Comparison of ENCODE assay signal across 27 mouse cellular contexts in genomic region chr4:150245876-150246275, GRCm38 (mm10). TPM values are rescaled to one million over a fixed set of nuclear protein-coding genes. Genes with fewer than 3 reads are reported as not detected.
DNase-seq lines count a peak whose midpoint lies in the region; TF ChIP-seq lines count a peak whose summit lies in the region.
"Had no signal": no experiment of that assay in that cellular context is flagged by ENCODE, and none has a peak within 500 bp of the region (broad histone marks: within the 10 kb centered on the region; RNA-seq: fewer than 3 reads in every experiment).

No protein-coding gene starts in this region.

- H3K4me3 ChIP-seq in heart, embryonic 10.5 days = no peak overlapping the region
- H3K4me3 ChIP-seq in myocyte = no peak overlapping the region
- H3K4me3 ChIP-seq: embryonic facial prominence, embryonic 15.5 days; layer of hippocampus, adult 2 months; neural tube, embryonic 12.5 days had no signal

- H3K36me3 ChIP-seq in heart, embryonic 10.5 days = peaks cover 98% of the 10 kb centered on the region
- H3K36me3 ChIP-seq in myocyte (ENCODE audit: control insufficient read depth, insufficient read depth) = peaks cover 87% of the 10 kb centered on the region

- peaks cover 35% of the 10 kb centered on the region for H3K79me2 ChIP-seq in myocyte (ENCODE audit: control insufficient read depth, insufficient read depth)

- intact Hi-C loops in gastrocnemius, postnatal 36 days (cut with DNase I) = loop anchor here (5.0 kb wide), 1 partner anchor 34 kb away; no protein-coding TSS in a partner anchor

- WGBS in heart, embryonic 10.5 days = 42% methylated on average over 2 of the region's 2 CpGs

- no peak for TF ChIP-seq POLR2A in myocyte (IDR thresholded peaks at IDR 0.05; ENCODE audit: insufficient read length, low read depth)

- H3K4me1 ChIP-seq in heart, embryonic 10.5 days = peaks cover 29% of the 10 kb centered on the region

- H3K9me3 ChIP-seq in heart, embryonic 10.5 days = no peaks in the 10 kb centered on the region
- H3K9me3 ChIP-seq: embryonic facial prominence, embryonic 15.5 days; neural tube, embryonic 12.5 days had no signal

- no peaks in the 10 kb centered on the region for H3K27me3 ChIP-seq in heart, embryonic 10.5 days (ENCODE audit: insufficient read depth, poor library complexity, severe bottlenecking)
- H3K27me3 ChIP-seq in myocyte (ENCODE audit: control insufficient read depth, insufficient read depth, insufficient read length) = no peaks in the 10 kb centered on the region
- H3K27me3 ChIP-seq: embryonic facial prominence, embryonic 15.5 days; neural tube, embryonic 12.5 days; Patski had no signal

- H3ac ChIP-seq in myocyte (ENCODE audit: control insufficient read depth, insufficient read length) = no peak overlapping the region

- H3K27ac ChIP-seq in heart, embryonic 10.5 days = no peak overlapping the region
- H3K27ac ChIP-seq: embryonic facial prominence, embryonic 15.5 days; layer of hippocampus, adult 2 months; liver, embryonic 14.5 days; neural tube, embryonic 12.5 days had no signal

- H3K4me2 ChIP-seq in myocyte (ENCODE audit: low read depth) = peak overlapping the region; percentile 39
- H3K4me2 ChIP-seq: embryonic facial prominence, embryonic 15.5 days; midbrain, embryonic 11.5 days; neural tube, embryonic 12.5 days had no signal

- peak; percentile 61 to 64 for DNase-seq in heart, adult 18-20 months
- DNase-seq in heart, embryonic 10.5 days (ENCODE audit: low spot score) = no peak
- DNase-seq in Muller cell, postnatal 12 days (ENCODE audit: inconsistent ontology term) = peak; percentile 52
- DNase-seq in gastrocnemius, postnatal 36 days = peak; percentile 46 to 53
- no peak for DNase-seq in urinary bladder, postnatal 25 days (ENCODE audit: low spot score)
- no peak for DNase-seq in thymus, postnatal 10 days (ENCODE audit: low spot score in 2 of 2)
- DNase-seq: adrenal gland, postnatal 14 days; cerebellum, postnatal 14 days; kidney, adult 8-10 months; kidney, postnatal 14 days; thymus, postnatal 4 days had no signal

TF ChIP-seq in myocyte, 11 proteins besides CTCF, POLR2A, EP300 and RAD21:
- peak; percentile 92 for TF ChIP-seq TCF12 (IDR thresholded peaks at IDR 0.05; ENCODE audit: insufficient read depth, poor library complexity, severe bottlenecking)
- TF ChIP-seq TCF3 (IDR thresholded peaks at IDR 0.05; ENCODE audit: insufficient read length, low read depth) = peak; percentile 70
- peak; percentile 84 to 95 (median 87) for TF ChIP-seq MYOD1 (IDR thresholded peaks at IDR 0.05; ENCODE audit: control insufficient read depth in 1 of 3, insufficient read length in 2 of 3, low read depth in 2 of 3)
- TF ChIP-seq E2F4 (IDR thresholded peaks at IDR 0.05; ENCODE audit: insufficient read depth) = no peak
- no peak for TF ChIP-seq USF1 (IDR thresholded peaks at IDR 0.05; ENCODE audit: low read depth)
- peak; percentile 85 to 99 (median 97) for TF ChIP-seq MYOG (IDR thresholded peaks at IDR 0.05; ENCODE audit: control insufficient read depth in 1 of 3, insufficient read depth in 1 of 3, insufficient read length in 2 of 3, low read depth in 2 of 3)
- no peak for TF ChIP-seq CEBPB (IDR thresholded peaks at IDR 0.05; ENCODE audit: insufficient read depth, poor library complexity, severe bottlenecking)
- peak; percentile 73 for TF ChIP-seq POLR2AphosphoS2 (IDR thresholded peaks at IDR 0.05; ENCODE audit: insufficient read length, low read depth)

RNA-seq across cellular contexts. Expression of gene Eno1, which starts 9.4 kb away (rescaled TPM):
- total RNA-seq in heart, adult 18-20 months (2021) = 100 to 1,000 TPM; 118 to 148 TPM
- 3,222 and 3,587 TPM in 2 replicates for polyA plus RNA-seq in heart, embryonic 10.5 days (2016; fragmentation: Nextera tagmentation; extraction: Ambion mirVana)
- 100 to 1,000 TPM; 104 to 128 TPM for total RNA-seq in gastrocnemius, postnatal 36 days (2021)
- polyA plus RNA-seq in myocyte (2012; fragmentation: generic; extraction: Trizol) = 1,358 TPM

RNA-seq across cellular contexts. Expression of gene Rere, which starts 35.6 kb away (rescaled TPM):
- 10 to 100 TPM; 39.6 to 46.7 TPM for total RNA-seq in heart, adult 18-20 months (2021)
- polyA plus RNA-seq in heart, embryonic 10.5 days (2016; fragmentation: Nextera tagmentation; extraction: Ambion mirVana) = 27.6 and 31.6 TPM in 2 replicates
- total RNA-seq in gastrocnemius, postnatal 36 days (2021) = 10 to 100 TPM; 47.6 to 66.2 TPM
- polyA plus RNA-seq in myocyte (2012; fragmentation: generic; extraction: Trizol) = 34.0 TPM

RNA-seq across cellular contexts. Expression of gene Car6, which starts 44.7 kb away (rescaled TPM):
- total RNA-seq in heart, adult 18-20 months (2021) = under 1 TPM in 1 of 2 experiments, not detected in 1; 0.41 TPM
- polyA plus RNA-seq in heart, embryonic 10.5 days (2016; fragmentation: Nextera tagmentation; extraction: Ambion mirVana) = not detected in 2 replicates
- total RNA-seq in gastrocnemius, postnatal 36 days (2021) = under 1 TPM in 1 of 2 experiments, not detected in 1; 0.37 TPM
- polyA plus RNA-seq in myocyte (2012; fragmentation: generic; extraction: Trizol) = 52.7 TPM
- total RNA-seq: layer of hippocampus, adult 2 months; left cerebral cortex, postnatal 25 days; monocyte, adult 5-6 weeks had no signal
- polyA plus RNA-seq: activated CD4-positive, CD25-positive, alpha-beta regulatory T cell, adult 4 months; brain, embryonic 14.5 days; forebrain, embryonic 16.5 days; hindbrain, embryonic 11.5 days; inflammation-experienced regulatory T-cells, adult 6 months; lung, embryonic 16.5 days; midbrain, embryonic 11.5 days; neural tube, embryonic 12.5 days; Patski; small intestine, adult 2 months had no signal

Comparison
In these comparisons a context has a peak if more than half of its experiments do, and no peak if none do; other contexts are left out.
1. DNase-seq: peak in heart, adult 18-20 months (2 of 2), Muller cell, postnatal 12 days (single experiment) and gastrocnemius, postnatal 36 days (2 of 2); none in heart, embryonic 10.5 days (single experiment), urinary bladder, postnatal 25 days (single experiment) and thymus, postnatal 10 days (0 of 2).